Mouse (Mus musculus) retina, embryonic 14.5 days (tissue): Measurements from ENCODE around the gene Pdxp.
A peak's percentile ranks its signal among the peaks of the same experiment; 100 is the strongest.

Experiments
- DNase-seq: peaks from one replicate; pipeline ENCODE4 v3.0.0-alpha.2; 2015; ENCODE audit warnings: low spot score

Gene Pdxp

GRCm38 (mm10) chr15:78927788-78928457 is 14.2 kb downstream of the Pdxp start:
- DNase-seq, result peak; percentile 58

GRCm38 (mm10) chr15:78928539-78928938 is 14.8 kb downstream of the Pdxp start:
- no peak for DNase-seq

- DNase-seq, result no peak
Observed at GRCm38 (mm10) chr15:78930192-78930706, 16.5 kb downstream of the Pdxp start.

- no peak for DNase-seq
Observed at GRCm38 (mm10) chr15:78930801-78931426, 17.2 kb downstream of the Pdxp start.

GRCm38 (mm10) chr15:78931577-78931976 is 17.9 kb downstream of the Pdxp start:
- DNase-seq, result peak; percentile 47

- DNase-seq, result peak; percentile 94
Observed at GRCm38 (mm10) chr15:78934784-78935320, 21.1 kb downstream of the Pdxp start, which contains the start of gene Nol12. Gene Nol12, plus strand, starts transcription at chr15:78934933.

- no peak for DNase-seq
Observed at GRCm38 (mm10) chr15:78936403-78936802, 22.7 kb downstream of the Pdxp start.

GRCm38 (mm10) chr15:78937311-78937710 is 23.6 kb downstream of the Pdxp start:
- DNase-seq, result no peak

DNA sequence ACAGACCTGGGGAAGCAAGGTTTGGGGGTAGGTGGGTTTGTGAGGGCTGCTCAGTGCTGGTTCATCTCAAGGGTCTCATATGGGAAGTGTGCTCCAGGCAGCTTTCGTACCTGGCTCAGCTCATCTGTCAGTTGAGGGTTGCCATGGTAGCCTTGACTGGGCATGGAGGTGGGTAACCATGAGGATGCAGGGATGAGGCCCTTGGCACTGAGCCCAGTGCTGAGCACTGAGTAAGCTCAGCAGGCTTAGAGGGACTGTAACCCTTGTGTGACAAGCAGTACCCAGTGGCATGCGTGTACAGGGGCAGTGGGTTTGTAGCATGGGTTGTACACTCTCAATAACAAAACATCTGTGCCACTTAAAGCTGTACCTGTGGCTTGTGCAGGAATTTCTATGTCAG is 24.2 kb downstream of the Pdxp start:
- DNase-seq, result no peak

GRCm38 (mm10) chr15:78940325-78940724 is 26.6 kb downstream of the Pdxp start:
- no peak for DNase-seq

DNA sequence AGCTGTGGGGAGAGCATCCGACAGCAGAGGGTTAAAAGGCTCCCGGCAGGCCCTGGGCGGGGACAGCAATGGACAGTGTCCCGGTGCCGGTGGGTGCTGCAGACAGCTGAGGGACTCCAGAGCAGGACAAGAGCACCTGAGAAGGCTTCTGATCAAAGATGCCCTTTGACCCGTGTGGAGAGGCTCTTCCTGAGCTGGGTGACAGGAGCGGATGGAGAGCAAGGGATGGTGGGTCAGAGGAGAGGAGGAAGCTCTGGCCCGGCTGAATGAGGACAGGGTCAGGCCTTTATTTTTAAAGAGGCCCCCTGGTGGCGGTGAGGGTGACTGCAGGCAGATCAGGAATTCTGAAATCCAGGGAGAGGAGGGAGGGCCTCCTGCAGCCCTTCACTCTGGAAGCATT is 28.9 kb downstream of the Pdxp start:
- peak; percentile 90 for DNase-seq

DNA sequence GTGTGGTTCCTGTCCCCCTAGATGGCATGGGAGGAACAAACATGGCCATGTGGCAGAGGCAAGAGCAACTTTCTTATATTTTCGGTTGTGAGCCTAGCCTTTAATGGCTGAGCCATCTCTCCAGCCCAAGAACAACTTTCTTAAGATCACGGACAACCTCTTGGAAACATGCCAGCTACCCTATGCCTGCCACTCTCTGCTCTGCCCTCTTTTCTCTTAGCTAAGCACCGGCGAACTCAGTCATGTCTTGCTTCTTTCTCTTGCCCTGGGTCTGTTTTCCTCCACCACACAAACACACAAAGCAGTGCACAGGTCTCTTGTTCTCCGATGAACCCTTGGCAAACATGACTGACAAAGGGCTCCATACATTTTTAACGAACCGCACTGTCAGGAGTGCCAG is 32.5 kb downstream of the Pdxp start:
- DNase-seq, result no peak

DNA sequence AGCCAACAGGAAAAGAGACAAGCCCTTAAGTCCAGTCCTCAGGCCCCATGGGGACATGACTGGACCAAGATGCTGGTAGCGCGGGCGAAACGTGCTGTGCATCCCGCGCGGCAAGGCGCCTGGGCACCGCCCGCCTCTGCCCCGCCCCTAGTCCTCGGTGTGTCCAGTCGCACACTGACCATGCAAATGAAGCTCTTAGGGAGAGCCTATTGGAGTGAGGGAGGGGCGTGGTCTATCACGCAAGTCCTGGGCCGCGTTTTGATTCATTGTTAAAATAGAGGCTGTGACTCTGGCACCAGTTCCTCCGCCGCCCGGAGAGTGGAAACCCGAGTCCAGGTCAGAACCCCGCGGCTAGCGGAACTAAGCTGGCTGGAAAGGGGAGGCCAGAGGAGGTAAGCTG is 33.9 kb downstream of the Pdxp start, which contains the start of gene Triobp:
TSS of gene Triobp (plus strand) at position 68 of the 400 bp plus-strand sequence.
- DNase-seq, result peak; percentile 93

DNA sequence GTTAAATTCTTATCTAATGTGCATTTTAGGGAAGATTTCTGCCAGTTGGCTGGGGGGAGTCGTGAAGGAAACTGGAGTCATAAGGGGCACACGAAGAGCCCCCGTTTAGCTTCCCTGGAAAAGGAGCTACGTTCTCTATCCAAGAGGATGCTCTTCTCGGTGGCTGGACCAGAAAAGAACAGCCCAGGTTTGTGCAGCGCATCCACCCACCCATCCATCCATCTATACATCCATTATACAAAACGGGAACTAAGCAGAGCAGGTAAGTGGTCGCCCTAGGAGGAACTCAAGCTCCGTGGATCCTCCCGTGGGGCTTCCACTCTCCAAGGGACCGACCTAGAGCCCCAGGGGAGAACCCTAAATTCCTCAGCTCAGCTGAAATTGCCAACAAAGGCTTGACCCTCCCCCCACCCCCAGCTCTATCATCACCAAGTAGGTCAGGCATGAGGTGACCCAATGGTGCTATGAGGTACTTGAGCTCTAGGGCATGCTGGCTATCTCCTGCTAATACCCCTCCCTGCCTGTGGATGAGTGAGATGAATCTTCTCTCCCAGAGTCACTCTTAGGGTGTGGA is 34.5 kb downstream of the Pdxp start:
- peak; percentile 32 for DNase-seq

DNA sequence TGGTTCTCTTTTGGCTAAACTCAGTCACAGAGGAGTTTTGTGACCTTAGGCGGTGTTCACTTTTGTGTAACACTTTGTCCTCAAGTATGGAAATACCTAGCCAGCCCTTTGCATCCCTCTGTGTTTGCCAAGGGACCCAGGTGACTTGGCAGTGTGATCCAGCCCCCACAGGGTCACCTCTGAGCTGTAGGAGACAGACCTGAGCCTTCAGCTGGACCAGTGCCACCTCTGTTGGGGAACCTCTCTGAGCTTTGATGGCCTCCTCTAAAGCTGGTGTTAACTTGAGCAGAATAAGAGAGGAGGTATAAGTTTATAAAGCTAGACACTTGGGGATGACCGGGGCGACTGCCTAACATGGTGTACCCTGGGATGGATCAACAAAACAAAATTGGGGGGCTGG is 35.2 kb downstream of the Pdxp start:
- no peak for DNase-seq

- no peak for DNase-seq
Observed at GRCm38 (mm10) chr15:78955663-78956062, 41.9 kb downstream of the Pdxp start.

- DNase-seq, result peak; percentile 57
Observed at GRCm38 (mm10) chr15:78956351-78956750, 42.6 kb downstream of the Pdxp start.

DNA sequence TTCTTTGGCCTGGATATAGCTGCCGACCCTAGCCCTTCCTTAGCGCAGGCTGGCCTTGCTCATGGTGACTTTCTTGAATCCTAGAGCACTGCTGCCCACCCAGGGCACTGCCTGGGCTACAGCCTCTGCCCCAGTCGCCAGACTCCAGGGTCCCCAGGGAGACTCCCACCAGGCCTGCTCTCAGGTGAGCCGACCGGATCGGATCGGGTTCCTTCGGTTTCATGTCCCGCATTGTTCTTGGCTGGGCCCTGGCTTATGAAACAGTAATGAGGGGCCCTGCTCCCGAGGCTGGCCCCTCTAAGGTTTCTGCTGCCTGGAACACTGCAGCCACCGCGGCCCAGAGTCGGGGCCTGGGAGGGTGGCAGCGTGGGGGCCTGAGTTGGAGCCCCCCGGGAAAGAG is 43.3 kb downstream of the Pdxp start:
- DNase-seq, result no peak

- DNase-seq, result no peak
Observed at GRCm38 (mm10) chr15:78959537-78959936, 45.8 kb downstream of the Pdxp start.

- no peak for DNase-seq
Observed at GRCm38 (mm10) chr15:78960088-78960487, 46.4 kb downstream of the Pdxp start.

DNA sequence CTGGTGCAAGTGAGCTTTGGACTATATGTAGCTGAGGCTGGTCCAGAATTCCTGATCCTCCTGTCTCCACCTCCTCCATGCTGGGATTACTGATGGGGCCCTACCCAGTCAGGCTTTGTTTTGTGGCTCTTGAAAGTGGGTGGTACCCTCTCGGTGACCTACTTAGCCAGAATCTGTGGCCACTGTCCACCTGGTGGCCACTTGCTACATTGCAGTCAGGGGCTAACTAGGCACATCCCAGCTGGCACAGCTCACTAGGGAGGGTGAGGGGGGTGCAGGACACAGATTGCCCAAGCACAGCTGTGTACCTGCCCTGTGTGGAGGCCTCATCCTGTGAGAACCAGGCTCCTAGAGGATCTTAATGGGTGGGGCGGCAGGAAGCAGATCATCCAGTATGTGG is 49.2 kb downstream of the Pdxp start:
- DNase-seq, result peak; percentile 96
